Mouse (Mus musculus): Measurements from ENCODE around the gene Olfr1099. TPM values are rescaled to one million over a fixed set of nuclear protein-coding genes. Genes with fewer than 3 reads are reported as not detected.

The Olfr1099 gene
- not detected in 2 replicates for polyA plus RNA-seq (2011; ENCODE audit: insufficient read length, low read depth, missing spikeins)

DNA sequence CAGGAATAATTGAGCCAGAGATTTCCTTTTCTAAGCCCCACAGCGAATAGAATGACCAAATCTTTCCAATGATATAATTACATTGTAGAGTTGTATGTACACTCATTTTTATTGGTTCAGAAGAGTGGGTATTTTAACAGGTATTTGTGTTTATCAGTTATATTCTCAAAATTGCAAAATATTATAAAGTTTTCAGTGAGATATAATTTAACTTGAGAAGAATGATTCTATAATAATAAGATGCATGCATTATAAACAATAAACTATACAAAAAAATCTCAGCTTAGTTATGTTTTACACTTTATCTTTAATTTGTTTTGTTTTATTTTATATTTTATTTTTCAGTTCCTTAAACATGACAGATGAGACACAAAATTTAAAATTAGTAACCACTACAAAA lies at the start of gene Olfr1099:
TSS of gene Olfr1099 (minus strand) at position 101 of the 400 bp plus-strand sequence.
- Histone ChIP-seq H3K4me3 (ENCODE audit: insufficient read depth, low read length) (no peak within 1 kb of the TSS), H3K4me1 (ENCODE audit: control insufficient read depth, insufficient read depth, low read length) (no peaks in the 10 kb centered on the region), H3K27ac (ENCODE audit: insufficient read depth, low read length) (no peak within 1 kb of the TSS)
- TF ChIP-seq POLR2A (IDR thresholded peaks at IDR 0.05; ENCODE audit: low read depth, low read length) (no peak), CTCF (IDR thresholded peaks at IDR 0.05; ENCODE audit: borderline replicate concordance, insufficient read depth, low read length) (no peak)

DNA sequence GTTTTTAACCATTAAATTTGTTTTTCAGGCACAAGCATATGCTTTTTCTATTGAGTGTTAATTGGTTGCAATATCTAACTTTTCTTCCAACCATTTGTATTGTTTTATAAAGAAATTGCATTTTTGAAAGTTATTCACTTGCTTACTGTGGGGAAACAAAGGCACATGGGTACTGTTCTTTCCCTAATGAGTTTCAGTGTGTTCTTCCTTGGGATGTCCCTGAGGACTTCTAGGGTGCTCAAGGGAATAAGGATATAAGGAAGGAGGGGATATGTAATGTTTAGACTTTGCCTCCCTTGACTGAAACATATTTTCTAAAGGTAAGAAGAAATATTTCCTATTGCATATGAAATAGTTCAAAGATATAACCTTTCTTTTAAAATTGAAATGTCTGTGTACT lies 37.6 kb upstream of the Olfr1099 start, which contains the start of gene Olfr1102:
TSS of gene Olfr1102 (plus strand) at position 301 of the 400 bp plus-strand sequence.
- Histone ChIP-seq H3K4me3 (ENCODE audit: insufficient read depth, low read length) (no peak within 1 kb of the TSS), H3K4me1 (ENCODE audit: control insufficient read depth, insufficient read depth, low read length) (no peaks in the 10 kb centered on the region), H3K27ac (ENCODE audit: insufficient read depth, low read length) (no peak within 1 kb of the TSS)
- no peak for TF ChIP-seq POLR2A (IDR thresholded peaks at IDR 0.05; ENCODE audit: low read depth, low read length)
- TF ChIP-seq CTCF (IDR thresholded peaks at IDR 0.05; ENCODE audit: borderline replicate concordance, insufficient read depth, low read length), result no peak

DNA sequence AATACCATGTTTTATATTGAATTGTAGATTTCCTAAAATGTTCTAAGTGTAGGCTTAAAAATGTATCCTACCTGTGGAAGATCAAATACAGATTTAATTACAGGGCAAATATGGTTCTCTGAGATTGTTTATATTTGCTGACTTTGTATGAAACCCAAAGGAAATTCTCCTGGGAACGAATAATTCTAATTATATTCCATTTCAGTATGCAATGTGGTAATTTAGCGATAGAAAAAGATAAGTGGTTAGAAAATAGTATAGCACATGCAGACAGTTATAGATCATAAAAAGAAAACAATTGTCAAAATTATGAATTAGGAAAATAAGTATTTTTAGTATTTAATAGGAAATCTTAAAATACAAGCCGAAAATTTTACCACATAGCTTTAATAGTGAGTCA lies 30.6 kb upstream of the Olfr1099 start, which contains the start of gene Olfr1101:
TSS of gene Olfr1101 (minus strand) at position 101 of the 400 bp plus-strand sequence.
- H3K4me1 ChIP-seq (ENCODE audit: control insufficient read depth, insufficient read depth, low read length), result no peaks in the 10 kb centered on the region
- TF ChIP-seq CTCF (IDR thresholded peaks at IDR 0.05; ENCODE audit: borderline replicate concordance, insufficient read depth, low read length) (no peak), POLR2A (IDR thresholded peaks at IDR 0.05; ENCODE audit: low read depth, low read length) (no peak)

DNA sequence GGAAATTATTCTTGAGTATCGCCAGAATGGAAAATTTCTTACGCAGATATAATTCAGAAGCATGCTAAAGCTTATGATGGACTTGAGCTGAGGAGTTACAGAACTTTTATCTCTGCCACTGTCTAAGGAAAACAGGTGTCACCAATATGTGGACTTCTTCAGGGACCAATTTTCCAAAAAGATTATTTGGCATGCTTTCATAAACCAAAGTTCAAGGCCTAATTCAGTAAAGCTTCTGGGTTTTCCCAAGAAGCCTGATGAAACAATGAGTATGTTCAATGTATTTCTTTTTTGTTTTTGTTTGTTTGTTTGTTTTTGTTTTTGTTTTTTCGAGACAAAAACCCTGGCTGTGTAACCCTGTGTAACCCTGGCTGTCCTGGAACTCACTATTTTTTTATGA lies 19.4 kb upstream of the Olfr1099 start, which contains the start of gene Olfr1100:
TSS of gene Olfr1100 (minus strand) at position 101 of the 400 bp plus-strand sequence.
- no peak for TF ChIP-seq POLR2A (IDR thresholded peaks at IDR 0.05; ENCODE audit: low read depth, low read length)
- TF ChIP-seq CTCF (IDR thresholded peaks at IDR 0.05; ENCODE audit: borderline replicate concordance, insufficient read depth, low read length), result no peak
- Histone ChIP-seq H3K4me3 (ENCODE audit: insufficient read depth, low read length) (no peak within 1 kb of the TSS), H3K4me1 (ENCODE audit: control insufficient read depth, insufficient read depth, low read length) (no peaks in the 10 kb centered on the region), H3K27ac (ENCODE audit: insufficient read depth, low read length) (no peak within 1 kb of the TSS)

More for the DNA sequence above, 30.6 kb upstream of the Olfr1099 start, which contains the start of gene Olfr1101:
- H3K4me3 ChIP-seq (ENCODE audit: insufficient read depth, low read length), result no peak within 1 kb of the TSS
- H3K27ac ChIP-seq (ENCODE audit: insufficient read depth, low read length), result no peak within 1 kb of the TSS

DNA sequence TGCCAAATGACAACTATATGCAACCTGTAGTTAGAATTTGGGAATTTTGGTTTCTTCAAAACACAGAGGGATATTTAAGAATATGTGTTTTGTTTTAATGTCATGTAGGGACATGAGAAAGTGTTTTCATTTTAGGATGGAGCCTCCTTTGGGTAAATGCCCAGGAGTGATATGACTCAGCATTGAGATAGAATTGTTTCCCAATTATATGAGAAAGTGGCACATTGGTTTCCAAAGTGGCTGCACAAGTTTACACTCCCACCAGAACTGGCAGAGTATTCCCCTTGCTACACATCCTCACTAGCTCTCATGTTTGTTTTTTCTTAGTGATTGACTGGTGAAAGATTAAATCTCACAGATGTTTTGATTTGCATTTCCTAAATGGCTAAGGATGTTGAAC lies 33.9 kb downstream of the Olfr1099 start:
- TF ChIP-seq CTCF (IDR thresholded peaks at IDR 0.05; ENCODE audit: borderline replicate concordance, insufficient read depth, low read length), result no peak
- TF ChIP-seq POLR2A (IDR thresholded peaks at IDR 0.05; ENCODE audit: low read depth, low read length), result no peak
- H3K4me3 ChIP-seq (ENCODE audit: insufficient read depth, low read length), result no peak overlapping the region
- H3K27ac ChIP-seq (ENCODE audit: insufficient read depth, low read length), result no peak overlapping the region
- no peaks in the 10 kb centered on the region for H3K4me1 ChIP-seq (ENCODE audit: control insufficient read depth, insufficient read depth, low read length)

DNA sequence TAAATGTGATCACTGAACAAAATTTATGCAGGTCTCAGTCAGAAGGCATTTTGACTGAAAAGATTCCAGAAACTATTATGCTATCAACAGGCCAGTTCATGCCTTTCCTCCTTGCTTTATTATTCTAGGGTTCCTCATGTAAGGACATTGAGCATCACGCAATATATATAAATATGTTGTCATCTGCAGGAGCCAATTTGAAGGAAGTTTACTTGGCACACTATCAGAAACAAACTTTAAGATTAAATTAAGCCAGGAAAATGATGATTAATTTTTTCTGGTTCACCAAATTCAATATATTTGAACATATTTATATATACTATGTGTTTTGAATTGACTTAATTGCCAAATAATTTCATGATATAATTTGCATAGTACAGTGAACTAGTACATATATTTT lies 36.0 kb downstream of the Olfr1099 start, which contains the start of gene Olfr1098:
TSS of gene Olfr1098 (minus strand) at position 101 of the 400 bp plus-strand sequence.
- TF ChIP-seq POLR2A (IDR thresholded peaks at IDR 0.05; ENCODE audit: low read depth, low read length), result no peak
- no peak for TF ChIP-seq CTCF (IDR thresholded peaks at IDR 0.05; ENCODE audit: borderline replicate concordance, insufficient read depth, low read length)
- Histone ChIP-seq H3K4me3 (ENCODE audit: insufficient read depth, low read length) (no peak within 1 kb of the TSS), H3K4me1 (ENCODE audit: control insufficient read depth, insufficient read depth, low read length) (no peaks in the 10 kb centered on the region), H3K27ac (ENCODE audit: insufficient read depth, low read length) (no peak within 1 kb of the TSS)

DNA sequence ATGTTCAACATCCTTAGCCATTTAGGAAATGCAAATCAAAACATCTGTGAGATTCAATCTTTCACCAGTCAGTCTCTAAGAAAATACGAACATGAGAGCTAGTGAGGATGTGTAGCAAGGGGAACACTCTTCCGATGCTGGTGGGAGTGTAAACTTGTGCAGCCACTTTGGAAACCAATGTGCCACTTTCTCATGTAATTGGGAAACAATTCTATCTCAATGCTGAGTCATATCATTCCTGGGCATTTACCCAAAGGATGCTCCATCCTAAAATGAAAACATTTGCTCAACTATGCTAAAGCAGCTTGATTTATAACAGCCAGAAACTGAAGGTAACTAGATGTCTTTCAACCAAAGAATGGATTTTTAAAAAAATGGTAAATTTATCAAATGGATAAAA lies 54.8 kb downstream of the Olfr1099 start:
- TF ChIP-seq CTCF (IDR thresholded peaks at IDR 0.05; ENCODE audit: borderline replicate concordance, insufficient read depth, low read length), result no peak
- Histone ChIP-seq H3K4me1 (ENCODE audit: control insufficient read depth, insufficient read depth, low read length) (no peaks in the 10 kb centered on the region), H3K4me3 (ENCODE audit: insufficient read depth, low read length) (no peak overlapping the region), H3K27ac (ENCODE audit: insufficient read depth, low read length) (no peak overlapping the region)

Other genes starting within 250 kb of the Olfr1099 start
- not detected in 2 replicates for gene Olfr1089, start 227.0 kb downstream of the Olfr1099 start, polyA plus RNA-seq (2011; ENCODE audit: insufficient read length, low read depth, missing spikeins)
- not detected in 2 replicates for gene Olfr1090, start 201.7 kb downstream of the Olfr1099 start, polyA plus RNA-seq (2011; ENCODE audit: insufficient read length, low read depth, missing spikeins)
- gene Olfr1093, start 178.2 kb downstream of the Olfr1099 start, polyA plus RNA-seq (2011; ENCODE audit: insufficient read length, low read depth, missing spikeins), result not detected in 2 replicates
- not detected in 2 replicates for gene Olfr141, start 150.7 kb downstream of the Olfr1099 start, polyA plus RNA-seq (2011; ENCODE audit: insufficient read length, low read depth, missing spikeins)
- gene Olfr1094, start 136.0 kb downstream of the Olfr1099 start, polyA plus RNA-seq (2011; ENCODE audit: insufficient read length, low read depth, missing spikeins), result not detected in 2 replicates
- not detected in 2 replicates for gene Olfr1095, start 109.0 kb downstream of the Olfr1099 start, polyA plus RNA-seq (2011; ENCODE audit: insufficient read length, low read depth, missing spikeins)
- gene Gm13723, start 85.9 kb downstream of the Olfr1099 start, polyA plus RNA-seq (2011; ENCODE audit: insufficient read length, low read depth, missing spikeins), result not detected in 2 replicates
- gene Olfr1097, start 68.5 kb downstream of the Olfr1099 start, polyA plus RNA-seq (2011; ENCODE audit: insufficient read length, low read depth, missing spikeins), result not detected in 2 replicates
- gene Olfr1098, start 36.1 kb downstream of the Olfr1099 start, polyA plus RNA-seq (2011; ENCODE audit: insufficient read length, low read depth, missing spikeins), result not detected in 2 replicates
- not detected in 2 replicates for gene Olfr1100, start 19.3 kb upstream of the Olfr1099 start, polyA plus RNA-seq (2011; ENCODE audit: insufficient read length, low read depth, missing spikeins)
- gene Olfr1101, start 30.5 kb upstream of the Olfr1099 start, polyA plus RNA-seq (2011; ENCODE audit: insufficient read length, low read depth, missing spikeins), result not detected in 2 replicates
- not detected in 2 replicates for gene Olfr1102, start 37.7 kb upstream of the Olfr1099 start, polyA plus RNA-seq (2011; ENCODE audit: insufficient read length, low read depth, missing spikeins)
- not detected in 2 replicates for gene Olfr1104, start 66.4 kb upstream of the Olfr1099 start, polyA plus RNA-seq (2011; ENCODE audit: insufficient read length, low read depth, missing spikeins)
- gene Olfr1105, start 75.8 kb upstream of the Olfr1099 start, polyA plus RNA-seq (2011; ENCODE audit: insufficient read length, low read depth, missing spikeins), result not detected in 2 replicates
- not detected in 2 replicates for gene Olfr1106, start 91.6 kb upstream of the Olfr1099 start, polyA plus RNA-seq (2011; ENCODE audit: insufficient read length, low read depth, missing spikeins)
- not detected in 2 replicates for gene Olfr1107, start 115.1 kb upstream of the Olfr1099 start, polyA plus RNA-seq (2011; ENCODE audit: insufficient read length, low read depth, missing spikeins)
- gene Olfr1109, start 135.3 kb upstream of the Olfr1099 start, polyA plus RNA-seq (2011; ENCODE audit: insufficient read length, low read depth, missing spikeins), result not detected in 2 replicates
- gene Olfr259, start 153.9 kb upstream of the Olfr1099 start, polyA plus RNA-seq (2011; ENCODE audit: insufficient read length, low read depth, missing spikeins), result not detected in 2 replicates
- gene Olfr1110, start 179.6 kb upstream of the Olfr1099 start, polyA plus RNA-seq (2011; ENCODE audit: insufficient read length, low read depth, missing spikeins), result not detected in 2 replicates
- gene Olfr1111, start 191.9 kb upstream of the Olfr1099 start, polyA plus RNA-seq (2011; ENCODE audit: insufficient read length, low read depth, missing spikeins), result not detected in 2 replicates
- gene Olfr1112, start 227.1 kb upstream of the Olfr1099 start, polyA plus RNA-seq (2011; ENCODE audit: insufficient read length, low read depth, missing spikeins), result not detected in 2 replicates
- not detected in 2 replicates for gene Olfr1113, start 248.3 kb upstream of the Olfr1099 start, polyA plus RNA-seq (2011; ENCODE audit: insufficient read length, low read depth, missing spikeins)

Data from embryonic fibroblast, embryonic 13.5 days (primary cell).